Mouse (Mus musculus) midbrain, embryonic 13.5 days (tissue): Measurements from ENCODE around the gene Lipe. TPM values are rescaled to one million over a fixed set of nuclear protein-coding genes. Genes with fewer than 3 reads are reported as not detected.
"Not testable (repeated sequence)": the region's sequence is repeated elsewhere in the genome, so short reads cannot be mapped to it uniquely, and the experiment has no call there.

Experiments used
- ATAC-seq: fragments of 200-750 bp; cut with Nextera tagmentation; 2 replicates; pipeline ENCODE4 v1.8.0; 2017; ENCODE audit warnings: mild to moderate bottlenecking, moderate TSS enrichment, moderate library complexity
- H3K27ac ChIP-seq: fragments of 300-500 bp; sonication (generic); 2 replicates; pipeline ENCODE4 v1.5.1; 2015; ENCODE audit warnings: inconsistent platforms, mild to moderate bottlenecking, moderate library complexity
- H3K27me3 ChIP-seq: fragments of 300-500 bp; sonication (generic); 2 replicates; pipeline ENCODE4 v1.6.1; 2015; ENCODE audit warnings: mild to moderate bottlenecking, inconsistent platforms
- H3K36me3 ChIP-seq: fragments of 300-500 bp; sonication (generic); 2 replicates; pipeline ENCODE4 v1.6.1; 2015; ENCODE audit warnings: mild to moderate bottlenecking, inconsistent platforms
- H3K4me1 ChIP-seq: fragments of 300-500 bp; sonication (generic); replicated peaks from 2 replicates; pipeline ENCODE4 v1.6.1; 2015; ENCODE audit warnings: inconsistent platforms
- H3K4me2 ChIP-seq: fragments of 300-500 bp; sonication (generic); replicated peaks from 2 replicates; pipeline ENCODE4 v1.6.1; 2015; ENCODE audit warnings: moderate library complexity, mild to moderate bottlenecking, inconsistent platforms
- H3K4me3 ChIP-seq: fragments of 300-500 bp; sonication (generic); replicated peaks from 2 replicates; pipeline ENCODE4 v1.5.1; 2015; ENCODE audit warnings: mild to moderate bottlenecking, inconsistent platforms
- H3K9ac ChIP-seq: fragments of 300-500 bp; sonication (generic); replicated peaks from 2 replicates; pipeline ENCODE4 v1.6.1; 2015; ENCODE audit warnings: mild to moderate bottlenecking, inconsistent platforms
- H3K9me3 ChIP-seq: fragments of 300-500 bp; sonication (generic); 2 replicates; pipeline ENCODE4 v1.6.1; 2016; ENCODE audit warnings: mild to moderate bottlenecking, inconsistent platforms
- WGBS: fragments of 180-500 bp; shearing (Covaris S2); methylation state at CpG from one replicate; pipeline ENCODE4 v1.1.7; 2015; 5-methylcytosine and 5-hydroxymethylcytosine counted together
- polyA plus RNA-seq: library from polyadenylated mRNA; unstranded; fragments of >200 nt; fragmentation: Nextera tagmentation; extraction: Ambion mirVana; gene quantifications from 2 replicates; pipeline ENCODE4 v1.2.1, GENCODE M21; 2015

Lipe gene
- polyA plus RNA-seq, 1 experiment from 2014 or later, result 9.9 TPM

GRCm38 (mm10) chr7:25409114-25409760 lies 10.7 kb upstream of the Lipe start:
- no peak overlapping the region for H3K9ac ChIP-seq
- no peak for ATAC-seq
- 46% methylated on average over 4 of the region's 4 CpGs for WGBS
- H3K9me3 ChIP-seq, result no peaks in the 10 kb centered on the region
- no peaks in the 10 kb centered on the region for H3K36me3 ChIP-seq
- H3K4me2 ChIP-seq, result no peak overlapping the region
- no peaks in the 10 kb centered on the region for H3K27me3 ChIP-seq
- H3K27ac ChIP-seq, result no peak overlapping the region
- H3K4me1 ChIP-seq, result 0 out of 2 replicates have a peak, but pooled peaks cover 5% of the 10 kb centered on the region
- no peak overlapping the region for H3K4me3 ChIP-seq

GRCm38 (mm10) chr7:25406468-25406867 lies 8.0 kb upstream of the Lipe start:
- Histone ChIP-seq H3K9me3 (no peaks in the 10 kb centered on the region), H3K4me2 (no peak overlapping the region), H3K27me3 (no peaks in the 10 kb centered on the region), H3K4me1 (no peaks in the 10 kb centered on the region), H3K36me3 (no peaks in the 10 kb centered on the region), H3K4me3 (no peak overlapping the region), H3K27ac (no peak overlapping the region), H3K9ac (no peak overlapping the region)
- 90% methylated on average over 7 of the region's 7 CpGs for WGBS
- ATAC-seq, result no peak

- Histone ChIP-seq H3K4me2 (no peak overlapping the region), H3K27me3 (no peaks in the 10 kb centered on the region), H3K27ac (no peak overlapping the region), H3K4me1 (no peaks in the 10 kb centered on the region), H3K4me3 (no peak overlapping the region), H3K9me3 (no peaks in the 10 kb centered on the region), H3K36me3 (no peaks in the 10 kb centered on the region), H3K9ac (no peak overlapping the region)
- 3% methylated on average over 2 of the region's 2 CpGs for WGBS
- ATAC-seq, result no peak
Measured at GRCm38 (mm10) chr7:25402671-25403101, 4.2 kb upstream of the Lipe start.

GRCm38 (mm10) chr7:25401986-25402385 lies 3.5 kb upstream of the Lipe start:
- Histone ChIP-seq H3K9me3 (no peaks in the 10 kb centered on the region), H3K4me1 (no peaks in the 10 kb centered on the region), H3K36me3 (no peaks in the 10 kb centered on the region), H3K4me2 (no peak overlapping the region), H3K27me3 (no peaks in the 10 kb centered on the region), H3K4me3 (no peak overlapping the region), H3K27ac (no peak overlapping the region), H3K9ac (no peak overlapping the region)
- no peak for ATAC-seq
- WGBS, result 19% methylated on average over 5 of the region's 5 CpGs

- Histone ChIP-seq H3K9ac (no peak overlapping the region), H3K4me1 (no peaks in the 10 kb centered on the region), H3K9me3 (no peaks in the 10 kb centered on the region), H3K36me3 (no peaks in the 10 kb centered on the region), H3K27ac (no peak overlapping the region), H3K4me2 (no peak overlapping the region), H3K27me3 (no peaks in the 10 kb centered on the region), H3K4me3 (no peak overlapping the region)
- ATAC-seq, result no peak
- 71% methylated on average over 2 of the region's 2 CpGs for WGBS
Measured at GRCm38 (mm10) chr7:25401551-25401950, 3.0 kb upstream of the Lipe start.

- ATAC-seq, H3K27me3 ChIP-seq, H3K36me3 ChIP-seq, H3K27ac ChIP-seq, H3K4me2 ChIP-seq, H3K4me3 ChIP-seq, H3K9me3 ChIP-seq, H3K9ac ChIP-seq: not testable (repeated sequence)
- H3K4me1 ChIP-seq, result peaks cover 14% of the 10 kb centered on the region
Measured at GRCm38 (mm10) chr7:25399028-25399427, 518 bp upstream of the Lipe start.

GRCm38 (mm10) chr7:25396621-25397020 lies 1.9 kb downstream of the Lipe start:
- 90% methylated on average over 14 of the region's 14 CpGs for WGBS

GRCm38 (mm10) chr7:25395558-25396521 lies 2.7 kb downstream of the Lipe start:
- peak overlapping the region; percentile 76 for H3K9ac ChIP-seq
- H3K27me3 ChIP-seq, result peaks cover 5% of the 10 kb centered on the region
- peak; percentile 97 for ATAC-seq
- H3K36me3 ChIP-seq, result no peaks in the 10 kb centered on the region
- peak overlapping the region; percentile 63 for H3K4me3 ChIP-seq
- peak overlapping the region; percentile 81 for H3K4me2 ChIP-seq
- peak overlapping the region; percentile 70 for H3K27ac ChIP-seq
- H3K9me3 ChIP-seq, result no peaks in the 10 kb centered on the region
- WGBS, result 6% methylated on average over 48 of the region's 52 CpGs
- peaks cover 37% of the 10 kb centered on the region for H3K4me1 ChIP-seq

More at GRCm38 (mm10) chr7:25396621-25397020, 1.9 kb downstream of the Lipe start:
- H3K4me3 ChIP-seq, result peak overlapping the region; percentile 63
- ATAC-seq, result peak; percentile 19
- peaks cover 31% of the 10 kb centered on the region for H3K4me1 ChIP-seq
- peaks cover 5% of the 10 kb centered on the region for H3K27me3 ChIP-seq
- H3K4me2 ChIP-seq, result peak overlapping the region; percentile 81
- H3K9me3 ChIP-seq, result no peaks in the 10 kb centered on the region
- H3K9ac ChIP-seq, result no peak overlapping the region
- no peaks in the 10 kb centered on the region for H3K36me3 ChIP-seq
- H3K27ac ChIP-seq, result no peak overlapping the region; the same call in 1 of the 2 replicates

- no peaks in the 10 kb centered on the region for H3K36me3 ChIP-seq
- ATAC-seq, result peak; percentile 72
- peak overlapping the region; percentile 63 for H3K4me3 ChIP-seq
- peaks cover 5% of the 10 kb centered on the region for H3K27me3 ChIP-seq
- peak overlapping the region; percentile 76 for H3K9ac ChIP-seq
- peak overlapping the region; percentile 44 for H3K27ac ChIP-seq
- H3K4me2 ChIP-seq, result peak overlapping the region; percentile 81
- H3K9me3 ChIP-seq, result no peaks in the 10 kb centered on the region
- peaks cover 43% of the 10 kb centered on the region for H3K4me1 ChIP-seq
- under 1% methylated on average over 22 of the region's 22 CpGs for WGBS
Measured at GRCm38 (mm10) chr7:25395186-25395557, 3.3 kb downstream of the Lipe start.

GRCm38 (mm10) chr7:25394754-25395153 lies 3.8 kb downstream of the Lipe start:
- 21% methylated on average over 7 of the region's 7 CpGs for WGBS
- ATAC-seq, result no peak
- peaks cover 47% of the 10 kb centered on the region for H3K4me1 ChIP-seq
- H3K4me3 ChIP-seq, result peak overlapping the region; percentile 63
- H3K4me2 ChIP-seq, result peak overlapping the region; percentile 81
- no peaks in the 10 kb centered on the region for H3K36me3 ChIP-seq
- H3K9me3 ChIP-seq, result no peaks in the 10 kb centered on the region
- H3K9ac ChIP-seq, result peak overlapping the region; percentile 76
- no peak overlapping the region; the same call in 1 of the 2 replicates for H3K27ac ChIP-seq
- H3K27me3 ChIP-seq, result peaks cover 5% of the 10 kb centered on the region

GRCm38 (mm10) chr7:25393451-25394210 lies 4.9 kb downstream of the Lipe start:
- H3K4me2 ChIP-seq, result peak overlapping the region; percentile 81
- H3K9ac ChIP-seq, result peak overlapping the region; percentile 41; the same call in 1 of the 2 replicates
- no peak for ATAC-seq

More at GRCm38 (mm10) chr7:25393451-25394210, 4.9 kb downstream of the Lipe start:
- Histone ChIP-seq H3K9me3 (no peaks in the 10 kb centered on the region), H3K36me3 (peaks cover under 1% of the 10 kb centered on the region; the same call in 1 of the 2 replicates), H3K27me3 (peaks cover 5% of the 10 kb centered on the region), H3K4me3 (peak overlapping the region; percentile 63), H3K27ac (no peak overlapping the region), H3K4me1 (peaks cover 49% of the 10 kb centered on the region)
- WGBS, result 81% methylated on average over 8 of the region's 8 CpGs
